Mouse (Mus musculus) kidney, adult 2 months (tissue): ENCODE results near the gene Gmnn.

ENCODE experiments used
- CTCF ChIP-seq: fragments of 200-500 bp; conservative IDR thresholded peaks from 2 replicates; pipeline ENCODE4 v1.5.1; 2011; ENCODE audit warnings: low read depth, mild to moderate bottlenecking, control low read depth, low read length, moderate library complexity, mixed read lengths; ENCODE audit not compliant: insufficient read depth, insufficient read length
- POLR2A ChIP-seq: fragments of 200-500 bp; IDR thresholded peaks from one replicate; pipeline ENCODE4 v1.6.1; 2011; ENCODE audit warnings: low read depth, low read length, control low read depth

GRCm38 (mm10) chr13:24714360-24714885 is 47.3 kb downstream of the Gmnn start:
- TF ChIP-seq POLR2A: no peak
- no peak for TF ChIP-seq CTCF
